Mouse (Mus musculus) liver, postnatal 0 days (tissue): ENCODE measurements around the gene Eya4. TPM values are rescaled to one million over a fixed set of nuclear protein-coding genes. Genes with fewer than 3 reads are reported as not detected.

Experiments used
- ATAC-seq: fragments of 200-750 bp; cut with Nextera tagmentation; 2 replicates; pipeline ENCODE4 v1.8.0; 2017; ENCODE audit warnings: mild to moderate bottlenecking, moderate library complexity
- DNase-seq: peaks from one replicate; pipeline ENCODE4 v3.0.0-alpha.2; 2016
- H3K27ac ChIP-seq: fragments of 300-500 bp; sonication (generic); 2 replicates; pipeline ENCODE4 v1.5.1; 2014; ENCODE audit warnings: antibody characterized with exemption, moderate library complexity, mild to moderate bottlenecking, low read depth
- H3K27me3 ChIP-seq: fragments of 300-500 bp; sonication (generic); 2 replicates; pipeline ENCODE4 v1.6.1; 2014; ENCODE audit warnings: low read length, control low read depth, mixed read lengths; ENCODE audit not compliant: insufficient read depth
- H3K36me3 ChIP-seq: fragments of 300-500 bp; sonication (generic); replicated peaks from 2 replicates; pipeline ENCODE4 v1.6.1; 2014; ENCODE audit warnings: mild to moderate bottlenecking, control low read depth, low read length, moderate library complexity, mixed read lengths; ENCODE audit not compliant: insufficient read depth
- H3K4me1 ChIP-seq: fragments of 300-500 bp; sonication (generic); 2 replicates; pipeline ENCODE4 v1.6.1; 2014; ENCODE audit warnings: antibody characterized with exemption, mild to moderate bottlenecking, control low read depth; ENCODE audit not compliant: insufficient read depth
- H3K4me2 ChIP-seq: fragments of 300-500 bp; sonication (generic); 2 replicates; pipeline ENCODE4 v1.6.1; 2014; ENCODE audit warnings: low read depth, mild to moderate bottlenecking, low read length, moderate library complexity, mixed read lengths
- H3K4me3 ChIP-seq: fragments of 300-500 bp; sonication (generic); 2 replicates; pipeline ENCODE4 v1.5.1; 2014; ENCODE audit warnings: low read depth, low read length
- H3K9ac ChIP-seq: fragments of 300-500 bp; sonication (generic); replicated peaks from 2 replicates; pipeline ENCODE4 v1.6.1; 2014; ENCODE audit warnings: mild to moderate bottlenecking, moderate library complexity
- H3K9me3 ChIP-seq: fragments of 300-500 bp; sonication (generic); 2 replicates; pipeline ENCODE4 v1.6.1; 2016; ENCODE audit warnings: mild to moderate bottlenecking, control low read depth, low read length, mixed read lengths
- CTCF ChIP-seq: sonication (generic); IDR thresholded peaks from 2 replicates; pipeline ENCODE4 v1.5.1; 2016; ENCODE audit warnings: antibody characterized with exemption, low read depth
- EP300 ChIP-seq: IDR thresholded peaks from 2 replicates; pipeline ENCODE4 v1.6.1; 2016; ENCODE audit warnings: antibody characterized with exemption, low read depth, mild to moderate bottlenecking
- whole genome bisulfite sequencing: fragments of 180-500 bp; shearing (Covaris S2); extraction: QIAGEN DNeasy Blood & Tissue Kit; methylation state at CpG from one replicate; pipeline ENCODE4 v1.1.7; 2014; ENCODE audit not compliant: insufficient replicate concordance; 5-methylcytosine and 5-hydroxymethylcytosine counted together
- polyA plus RNA-seq: library from polyadenylated mRNA; unstranded; fragments of >200 nt; fragmentation: Nextera tagmentation; extraction: Ambion mirVana; gene quantifications from 2 replicates; pipeline ENCODE4 v1.2.1, GENCODE M21; 2015

Eya4 gene
- polyA plus RNA-seq, 1 experiment from 2014 or later, result 0.12 TPM

- no peak overlapping the region for H3K9ac ChIP-seq
- no peak overlapping the region for H3K4me3 ChIP-seq
- no peaks in the 10 kb centered on the region for H3K27me3 ChIP-seq
- H3K4me1 ChIP-seq, result no peaks in the 10 kb centered on the region
- no peak for TF ChIP-seq EP300
- no peak for TF ChIP-seq CTCF
- H3K4me2 ChIP-seq, result no peak overlapping the region
- no peak overlapping the region for H3K27ac ChIP-seq
- DNase-seq, result no peak
- H3K36me3 ChIP-seq, result no peaks in the 10 kb centered on the region
- H3K9me3 ChIP-seq, result no peaks in the 10 kb centered on the region
- 73% methylated on average over 4 of the region's 4 CpGs for WGBS
- ATAC-seq, result no peak
Observed at GRCm38 (mm10) chr10:23108122-23108521, 242.5 kb downstream of the Eya4 start.

- ATAC-seq (no peak), DNase-seq (no peak)
- no peaks in the 10 kb centered on the region for H3K9me3 ChIP-seq
- no peak overlapping the region for H3K4me2 ChIP-seq
- no peak overlapping the region for H3K9ac ChIP-seq
- H3K36me3 ChIP-seq, result no peaks in the 10 kb centered on the region
- no peak overlapping the region for H3K4me3 ChIP-seq
- no peak overlapping the region for H3K27ac ChIP-seq
- WGBS, result 85% methylated on average over 7 of the region's 7 CpGs
- TF ChIP-seq EP300 (no peak), CTCF (no peak)
- H3K4me1 ChIP-seq, result no peaks in the 10 kb centered on the region
- H3K27me3 ChIP-seq, result no peaks in the 10 kb centered on the region
Observed at GRCm38 (mm10) chr10:23092517-23092916, 258.1 kb downstream of the Eya4 start.

- H3K4me1 ChIP-seq, result no peaks in the 10 kb centered on the region
- ATAC-seq (no peak), DNase-seq (no peak)
- TF ChIP-seq EP300 (no peak), CTCF (no peak)
- H3K4me2 ChIP-seq, result no peak overlapping the region
- no peak overlapping the region for H3K4me3 ChIP-seq
- no peak overlapping the region for H3K27ac ChIP-seq
- no peaks in the 10 kb centered on the region for H3K36me3 ChIP-seq
- WGBS, result 72% methylated on average over 3 of the region's 3 CpGs
- H3K9me3 ChIP-seq, result no peaks in the 10 kb centered on the region
- H3K27me3 ChIP-seq, result no peaks in the 10 kb centered on the region
- H3K9ac ChIP-seq, result no peak overlapping the region
Observed at GRCm38 (mm10) chr10:23091552-23091951, 259.0 kb downstream of the Eya4 start.

- Histone ChIP-seq H3K27ac (no peak overlapping the region), H3K27me3 (no peaks in the 10 kb centered on the region), H3K4me1 (no peaks in the 10 kb centered on the region), H3K36me3 (no peaks in the 10 kb centered on the region), H3K9ac (no peak overlapping the region), H3K4me3 (no peak overlapping the region), H3K4me2 (no peak overlapping the region), H3K9me3 (no peaks in the 10 kb centered on the region)
- no peak for DNase-seq
- TF ChIP-seq CTCF, result no peak
- TF ChIP-seq EP300, result no peak
- no peak for ATAC-seq
- 67% methylated on average over 1 of the region's 1 CpGs for WGBS
Observed at GRCm38 (mm10) chr10:23090323-23090722, 260.3 kb downstream of the Eya4 start.

- no peak for ATAC-seq
- 83% methylated on average over 6 of the region's 6 CpGs for WGBS
- TF ChIP-seq EP300, result no peak
- no peak for TF ChIP-seq CTCF
- Histone ChIP-seq H3K4me3 (no peak overlapping the region), H3K9me3 (no peaks in the 10 kb centered on the region), H3K27ac (no peak overlapping the region), H3K4me1 (no peaks in the 10 kb centered on the region), H3K9ac (no peak overlapping the region), H3K36me3 (no peaks in the 10 kb centered on the region), H3K4me2 (no peak overlapping the region), H3K27me3 (no peaks in the 10 kb centered on the region)
- no peak for DNase-seq
Observed at GRCm38 (mm10) chr10:23089271-23089670, 261.3 kb downstream of the Eya4 start.

- 21% methylated on average over 3 of the region's 3 CpGs for WGBS
- Histone ChIP-seq H3K36me3 (no peaks in the 10 kb centered on the region), H3K9me3 (no peaks in the 10 kb centered on the region), H3K4me1 (no peaks in the 10 kb centered on the region), H3K4me2 (no peak overlapping the region), H3K4me3 (no peak overlapping the region), H3K9ac (no peak overlapping the region), H3K27ac (no peak overlapping the region), H3K27me3 (no peaks in the 10 kb centered on the region)
- TF ChIP-seq EP300 (no peak), CTCF (no peak)
- ATAC-seq (no peak), DNase-seq (no peak)
Observed at GRCm38 (mm10) chr10:23088764-23089163, 261.8 kb downstream of the Eya4 start.
